Mouse (Mus musculus) neural tube, embryonic 14.5 days (tissue): Measurements from ENCODE around the gene Rpsa. TPM values are rescaled to one million over a fixed set of nuclear protein-coding genes. Genes with fewer than 3 reads are reported as not detected.
A peak's percentile ranks its signal among the peaks of the same experiment; 100 is the strongest.

Experiments used
- ATAC-seq: fragments of 200-750 bp; cut with Nextera tagmentation; 2 replicates; pipeline ENCODE4 v1.8.0; 2017; ENCODE audit warnings: low read depth, mild to moderate bottlenecking, moderate TSS enrichment, moderate library complexity
- H3K27ac ChIP-seq: fragments of 300-500 bp; sonication (generic); 2 replicates; pipeline ENCODE4 v1.5.1; 2014; ENCODE audit warnings: low read depth, mild to moderate bottlenecking, control low read depth, low read length, moderate library complexity, mixed read lengths
- H3K27me3 ChIP-seq: fragments of 300-500 bp; sonication (generic); 2 replicates; pipeline ENCODE4 v1.6.1; 2014; ENCODE audit warnings: low read length; ENCODE audit not compliant: control insufficient read depth, insufficient read depth
- H3K36me3 ChIP-seq: fragments of 300-500 bp; sonication (generic); 2 replicates; pipeline ENCODE4 v1.6.1; 2014; ENCODE audit warnings: low read length, mixed read lengths; ENCODE audit not compliant: control insufficient read depth, insufficient read depth
- H3K4me1 ChIP-seq: fragments of 300-500 bp; sonication (generic); 2 replicates; pipeline ENCODE4 v1.6.1; 2014; ENCODE audit warnings: low read length; ENCODE audit not compliant: control insufficient read depth, insufficient read depth
- H3K4me2 ChIP-seq: fragments of 300-500 bp; sonication (generic); 2 replicates; pipeline ENCODE4 v1.6.1; 2014; ENCODE audit warnings: mild to moderate bottlenecking, low read depth, low read length, control low read depth
- H3K4me3 ChIP-seq: fragments of 300-500 bp; sonication (generic); 2 replicates; pipeline ENCODE4 v1.5.1; 2014; ENCODE audit warnings: low read depth, low read length, control low read depth, mixed read lengths
- H3K9ac ChIP-seq: fragments of 300-500 bp; sonication (generic); replicated peaks from 2 replicates; pipeline ENCODE4 v1.6.1; 2014; ENCODE audit warnings: low read depth, mild to moderate bottlenecking, control low read depth, low read length, mixed read lengths
- H3K9me3 ChIP-seq: fragments of 300-500 bp; sonication (generic); 2 replicates; pipeline ENCODE4 v1.6.1; 2016; ENCODE audit warnings: low read length; ENCODE audit not compliant: control insufficient read depth
- WGBS: fragments of 180-500 bp; shearing (Covaris S2); extraction: QIAGEN DNeasy Blood & Tissue Kit; methylation state at CpG from one replicate; pipeline ENCODE4 v1.1.7; 2014; 5-methylcytosine and 5-hydroxymethylcytosine counted together
- polyA plus RNA-seq: library from polyadenylated mRNA; unstranded; fragments of >200 nt; fragmentation: Nextera tagmentation; extraction: Ambion mirVana; gene quantifications from 2 replicates; pipeline ENCODE4 v1.2.1, GENCODE M21; 2014

The Rpsa gene
- polyA plus RNA-seq, 1 experiment from 2014 or later, result 1,113 TPM

- Histone ChIP-seq H3K4me3 (no peak overlapping the region), H3K4me2 (no peak overlapping the region), H3K9ac (no peak overlapping the region), H3K4me1 (no peaks in the 10 kb centered on the region), H3K27ac (no peak overlapping the region), H3K27me3 (no peaks in the 10 kb centered on the region), H3K9me3 (no peaks in the 10 kb centered on the region), H3K36me3 (peaks cover 30% of the 10 kb centered on the region)
- WGBS, result 89% methylated on average over 4 of the region's 4 CpGs
- no peak for ATAC-seq
These were observed 9.3 kb upstream of the Rpsa start for GRCm38 (mm10) chr9:120118212-120118611.

DNA sequence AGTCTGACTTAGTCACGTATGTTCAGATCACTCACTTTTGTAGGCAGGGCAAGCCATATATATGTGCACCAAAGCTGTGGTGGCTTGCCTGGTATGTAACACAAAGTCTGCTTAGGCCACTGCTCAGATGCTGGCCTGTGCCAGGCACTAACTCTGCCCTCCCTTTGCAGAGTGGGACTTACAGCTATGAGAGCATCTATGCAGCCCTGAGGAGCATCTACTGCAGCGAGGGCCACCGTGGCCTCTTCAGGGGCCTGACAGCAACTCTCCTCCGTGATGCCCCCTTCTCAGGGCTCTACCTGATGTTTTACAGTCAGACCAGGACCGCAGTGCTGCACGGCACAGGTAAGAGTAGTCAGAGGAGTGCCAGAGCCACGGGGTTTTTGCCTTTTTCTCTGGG, 7.0 kb upstream of the Rpsa start:
- H3K27ac ChIP-seq, result no peak overlapping the region
- H3K4me1 ChIP-seq, result no peaks in the 10 kb centered on the region
- no peak overlapping the region for H3K4me2 ChIP-seq
- H3K9me3 ChIP-seq, result no peaks in the 10 kb centered on the region
- WGBS, result 93% methylated on average over 7 of the region's 7 CpGs
- H3K36me3 ChIP-seq, result peaks cover 39% of the 10 kb centered on the region
- no peak overlapping the region for H3K4me3 ChIP-seq
- H3K9ac ChIP-seq, result no peak overlapping the region
- no peaks in the 10 kb centered on the region for H3K27me3 ChIP-seq
- no peak for ATAC-seq

GRCm38 (mm10) chr9:120126868-120127267, 621 bp upstream of the Rpsa start:
- H3K4me3 ChIP-seq, result peak overlapping the region; percentile 78
- peaks cover 39% of the 10 kb centered on the region for H3K36me3 ChIP-seq
- 61% methylated on average over 11 of the region's 11 CpGs for WGBS
- peak overlapping the region; percentile 66; the same call in 1 of the 2 replicates for H3K27ac ChIP-seq
- ATAC-seq, result peak; percentile 24; the same call in 1 of the 2 replicates
- no peaks in the 10 kb centered on the region for H3K9me3 ChIP-seq
- no peaks in the 10 kb centered on the region for H3K27me3 ChIP-seq
- peaks cover 10% of the 10 kb centered on the region for H3K4me1 ChIP-seq
- H3K9ac ChIP-seq, result peak overlapping the region; percentile 80; the same call in 1 of the 2 replicates
- H3K4me2 ChIP-seq, result peak overlapping the region; percentile 69

DNA sequence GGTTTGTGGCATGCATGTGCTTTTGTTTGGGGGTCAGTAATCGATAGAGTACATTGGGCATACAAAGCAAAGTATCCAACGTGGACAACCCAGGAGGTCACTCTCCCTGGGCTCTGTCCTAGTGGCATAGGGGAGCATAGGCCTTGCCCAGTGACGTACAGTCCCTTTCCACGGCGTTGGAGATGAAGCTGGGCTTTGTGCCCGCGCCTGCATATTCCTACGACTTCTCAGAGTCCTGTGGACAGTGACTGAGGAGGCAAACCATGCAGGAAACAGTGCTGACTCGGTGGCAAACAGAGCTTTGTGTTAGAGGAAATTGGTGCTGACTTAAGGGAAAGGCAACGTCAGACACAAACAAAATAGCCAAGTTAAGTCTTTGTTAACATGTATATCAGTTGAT, 1.8 kb downstream of the Rpsa start:
- Histone ChIP-seq H3K27me3 (no peaks in the 10 kb centered on the region), H3K27ac (no peak overlapping the region), H3K9me3 (no peaks in the 10 kb centered on the region), H3K36me3 (peaks cover 38% of the 10 kb centered on the region), H3K4me2 (peak overlapping the region; percentile 81; the same call in 1 of the 2 replicates), H3K4me3 (no peak overlapping the region), H3K9ac (no peak overlapping the region; the same call in 1 of the 2 replicates), H3K4me1 (peaks cover 10% of the 10 kb centered on the region)
- no peak for ATAC-seq
- 71% methylated on average over 10 of the region's 10 CpGs for WGBS

- Histone ChIP-seq H3K9ac (no peak overlapping the region), H3K4me1 (peaks cover 10% of the 10 kb centered on the region), H3K4me2 (no peak overlapping the region), H3K4me3 (no peak overlapping the region), H3K27me3 (no peaks in the 10 kb centered on the region), H3K9me3 (no peaks in the 10 kb centered on the region), H3K36me3 (peaks cover 38% of the 10 kb centered on the region), H3K27ac (no peak overlapping the region)
- ATAC-seq, result no peak
- 92% methylated on average over 3 of the region's 3 CpGs for WGBS
These were observed 4.3 kb downstream of the Rpsa start for GRCm38 (mm10) chr9:120131784-120132288.

DNA sequence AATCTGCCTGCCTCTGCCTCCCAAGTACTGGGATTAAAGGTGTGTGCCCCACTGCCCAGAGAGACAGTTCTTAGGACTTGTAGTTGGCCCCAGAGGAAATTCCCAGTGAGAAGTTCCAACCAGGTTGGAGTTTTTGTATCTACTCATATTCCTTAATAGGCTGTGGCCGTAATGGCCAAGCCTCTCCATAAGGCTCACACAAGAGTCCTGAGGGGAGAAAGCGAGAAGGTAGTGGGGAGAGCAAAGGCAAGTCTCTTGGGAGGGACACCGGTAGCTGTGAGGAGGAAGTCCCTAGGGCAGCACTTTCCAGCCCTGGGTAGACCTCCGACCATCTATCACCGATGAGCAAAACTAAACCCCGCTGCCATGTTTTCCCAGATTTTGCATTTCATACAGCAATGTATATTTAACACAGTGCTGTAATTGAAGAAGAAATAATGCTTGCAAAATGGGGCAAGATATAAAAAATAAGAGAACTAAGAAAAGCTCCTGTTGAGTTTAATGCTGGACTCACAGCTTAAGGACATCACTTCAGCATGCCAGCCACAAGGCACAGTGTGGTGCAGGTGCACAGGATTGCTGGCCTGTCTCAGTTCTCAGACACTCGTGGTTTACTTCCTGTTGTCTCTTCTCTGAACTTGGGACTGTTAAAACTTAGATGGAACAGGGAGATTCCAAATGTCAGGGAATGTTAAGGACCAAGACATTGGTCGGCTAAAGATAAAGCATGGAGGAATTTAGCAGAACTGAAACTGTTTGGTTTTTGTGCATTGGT, 5.7 kb downstream of the Rpsa start:
- Histone ChIP-seq H3K9ac (no peak overlapping the region), H3K4me1 (peaks cover 10% of the 10 kb centered on the region), H3K27me3 (no peaks in the 10 kb centered on the region), H3K36me3 (peaks cover 38% of the 10 kb centered on the region), H3K4me3 (no peak overlapping the region), H3K27ac (no peak overlapping the region), H3K4me2 (no peak overlapping the region), H3K9me3 (no peaks in the 10 kb centered on the region)
- ATAC-seq, result no peak
- 40% methylated on average over 8 of the region's 8 CpGs for WGBS

GRCm38 (mm10) chr9:120133755-120134475, 6.4 kb downstream of the Rpsa start:
- no peak for ATAC-seq

DNA sequence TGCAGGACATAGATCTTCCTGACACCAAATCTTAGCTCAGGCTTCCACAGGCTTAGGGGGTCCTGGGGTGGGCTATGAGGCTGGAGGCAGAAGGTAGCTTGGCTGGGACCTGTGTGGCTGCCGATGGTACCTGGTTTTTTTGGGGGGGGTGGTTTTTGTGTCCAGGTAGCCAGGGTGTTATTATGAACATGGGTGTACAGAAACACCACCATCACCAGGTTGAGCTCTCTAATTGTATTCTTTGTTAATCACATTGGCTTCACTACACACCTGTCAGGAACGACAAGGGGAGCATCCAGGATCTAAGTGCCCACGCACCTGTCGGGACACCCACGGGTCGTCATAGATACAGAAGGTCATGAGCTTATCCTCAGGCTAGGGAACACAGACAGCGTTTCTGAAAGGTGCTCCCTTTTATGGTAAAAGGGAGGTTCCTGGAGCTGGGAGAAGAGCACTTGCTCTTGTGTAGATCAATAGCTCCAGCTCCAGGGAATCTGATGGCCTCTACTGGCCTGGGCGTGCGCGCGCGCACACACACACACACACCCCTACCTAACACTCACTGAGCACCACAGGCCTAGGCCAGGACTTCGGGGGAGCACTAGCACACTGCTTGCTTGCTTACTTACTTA, 7.2 kb downstream of the Rpsa start:
- H3K4me1 ChIP-seq, result no peaks in the 10 kb centered on the region
- H3K27ac ChIP-seq, result no peak overlapping the region
- WGBS, result 84% methylated on average over 13 of the region's 13 CpGs
- H3K4me2 ChIP-seq, result no peak overlapping the region
- H3K9ac ChIP-seq, result no peak overlapping the region
- H3K4me3 ChIP-seq, result no peak overlapping the region
- no peaks in the 10 kb centered on the region for H3K9me3 ChIP-seq
- ATAC-seq, result no peak
- peaks cover 29% of the 10 kb centered on the region for H3K36me3 ChIP-seq
- no peaks in the 10 kb centered on the region for H3K27me3 ChIP-seq

More at GRCm38 (mm10) chr9:120133755-120134475, 6.4 kb downstream of the Rpsa start:
- no peaks in the 10 kb centered on the region for H3K9me3 ChIP-seq
- H3K36me3 ChIP-seq, result peaks cover 36% of the 10 kb centered on the region
- H3K27ac ChIP-seq, result no peak overlapping the region
- no peaks in the 10 kb centered on the region for H3K27me3 ChIP-seq
- peaks cover 4% of the 10 kb centered on the region for H3K4me1 ChIP-seq
- H3K4me3 ChIP-seq, result no peak overlapping the region
- H3K9ac ChIP-seq, result no peak overlapping the region
- no peak overlapping the region for H3K4me2 ChIP-seq
- WGBS, result 57% methylated on average over 6 of the region's 6 CpGs
